Mouse (Mus musculus): ENCODE data around the gene Dph2. TPM values are rescaled to one million over a fixed set of nuclear protein-coding genes. Genes with fewer than 3 reads are reported as not detected.
A peak's percentile ranks its signal among the peaks of the same experiment; 100 is the strongest.

Dph2 gene
- polyA plus RNA-seq, 1 experiment from 2014 or later: 23.1 TPM

DNA sequence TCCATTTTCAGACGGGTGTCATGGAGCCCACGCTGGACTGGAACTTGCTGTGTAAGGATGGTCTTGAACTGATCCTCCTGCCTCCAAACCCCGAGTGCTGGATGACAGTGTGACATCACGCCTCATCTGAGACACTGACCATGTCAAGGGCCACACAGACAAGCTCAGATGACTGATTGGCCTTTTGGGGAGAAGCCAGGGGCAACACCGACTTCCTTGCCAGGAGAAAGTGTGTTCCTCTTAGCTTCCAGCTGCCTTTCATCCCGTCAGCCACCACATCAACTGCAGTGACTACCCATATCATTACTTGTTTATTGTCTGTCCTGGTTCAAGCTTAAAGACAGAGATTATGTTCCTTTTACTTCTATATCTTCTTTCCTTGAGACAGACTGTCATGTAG is 33.1 kb upstream of the Dph2 start:
- H3K9ac ChIP-seq (ENCODE audit: low read depth, low read length): no peak overlapping the region
- WGBS: 69% methylated on average over 4 of the region's 6 CpGs

DNA sequence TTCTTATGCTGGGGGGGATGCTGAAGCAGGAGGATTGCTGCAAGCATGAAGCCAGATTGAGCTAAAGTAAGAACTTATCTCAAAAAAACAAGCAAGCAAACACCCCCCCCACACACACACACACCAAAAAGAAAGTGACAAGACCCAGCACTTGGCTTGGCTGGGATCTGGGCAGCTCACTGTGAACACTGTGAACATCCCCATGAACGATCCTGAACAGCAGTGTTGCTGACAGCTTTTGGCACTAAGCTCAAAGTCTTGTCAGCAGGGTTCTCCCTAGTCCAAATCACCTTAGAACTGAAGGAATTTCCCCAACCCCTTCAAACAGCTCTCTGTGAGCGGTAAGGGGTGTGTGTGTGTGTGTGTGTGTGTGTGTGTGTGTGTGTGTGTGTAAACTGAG is 31.6 kb upstream of the Dph2 start:
- Histone ChIP-seq H3K4me1 (ENCODE audit: control insufficient read depth, insufficient read depth, low read length) (peaks cover 2% of the 10 kb centered on the region; the same call in 1 of the 2 replicates), H3K27me3 (ENCODE audit: control insufficient read depth, insufficient read depth, low read depth, low read length) (peaks cover 11% of the 10 kb centered on the region), H3K27ac (ENCODE audit: low read length) (no peak overlapping the region), H3K9me3 (replicated peaks; ENCODE audit: control insufficient read depth, low read length, poor library complexity, severe bottlenecking) (no peaks in the 10 kb centered on the region), H3K4me3 (ENCODE audit: low read depth, low read length) (no peak overlapping the region), H3K4me2 (ENCODE audit: low read length) (no peak overlapping the region), H3K9ac (ENCODE audit: low read depth, low read length) (no peak overlapping the region), H3K36me3 (ENCODE audit: control insufficient read depth, insufficient read depth, low read length) (no peaks in the 10 kb centered on the region)
- 46% methylated on average over 2 of the region's 2 CpGs for WGBS
- ATAC-seq: no peak

More for the DNA sequence above, 33.1 kb upstream of the Dph2 start:
- peaks cover 9% of the 10 kb centered on the region for H3K4me1 ChIP-seq (ENCODE audit: control insufficient read depth, insufficient read depth, low read length)
- no peak overlapping the region for H3K27ac ChIP-seq (ENCODE audit: low read length)
- no peak for ATAC-seq
- no peak overlapping the region for H3K4me2 ChIP-seq (ENCODE audit: low read length)
- no peak overlapping the region for H3K4me3 ChIP-seq (ENCODE audit: low read depth, low read length)
- H3K9me3 ChIP-seq (replicated peaks; ENCODE audit: control insufficient read depth, low read length, poor library complexity, severe bottlenecking): no peaks in the 10 kb centered on the region
- no peaks in the 10 kb centered on the region for H3K36me3 ChIP-seq (ENCODE audit: control insufficient read depth, insufficient read depth, low read length)
- H3K27me3 ChIP-seq (ENCODE audit: control insufficient read depth, insufficient read depth, low read depth, low read length): peaks cover 24% of the 10 kb centered on the region

DNA sequence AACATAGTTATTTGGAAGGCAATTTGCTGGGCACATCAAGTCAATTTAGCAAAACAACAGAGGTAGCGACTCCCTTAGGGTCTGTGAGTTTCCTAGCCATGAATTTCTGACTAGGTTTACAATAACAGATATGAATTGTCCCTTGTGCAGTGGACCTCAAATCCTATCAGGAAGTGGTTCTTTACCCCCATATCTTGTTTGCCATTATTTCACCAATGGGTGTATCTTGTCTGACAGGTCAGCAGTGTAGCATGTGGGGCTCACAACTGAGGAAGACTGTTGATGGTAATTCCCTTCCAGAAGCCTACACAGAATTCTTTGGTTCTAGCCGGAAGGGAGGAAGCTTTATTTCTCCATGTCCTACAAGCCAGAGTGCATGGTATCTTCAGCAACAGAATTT is 29.5 kb upstream of the Dph2 start:
- Histone ChIP-seq H3K4me1 (ENCODE audit: control insufficient read depth, insufficient read depth, low read length) (no peaks in the 10 kb centered on the region), H3K27ac (ENCODE audit: low read length) (no peak overlapping the region), H3K27me3 (ENCODE audit: control insufficient read depth, insufficient read depth, low read depth, low read length) (peaks cover 9% of the 10 kb centered on the region), H3K4me3 (ENCODE audit: low read depth, low read length) (no peak overlapping the region), H3K9me3 (replicated peaks; ENCODE audit: control insufficient read depth, low read length, poor library complexity, severe bottlenecking) (no peaks in the 10 kb centered on the region), H3K9ac (ENCODE audit: low read depth, low read length) (no peak overlapping the region), H3K4me2 (ENCODE audit: low read length) (no peak overlapping the region), H3K36me3 (ENCODE audit: control insufficient read depth, insufficient read depth, low read length) (no peaks in the 10 kb centered on the region)
- 93% methylated on average over 2 of the region's 2 CpGs for WGBS
- no peak for ATAC-seq

DNA sequence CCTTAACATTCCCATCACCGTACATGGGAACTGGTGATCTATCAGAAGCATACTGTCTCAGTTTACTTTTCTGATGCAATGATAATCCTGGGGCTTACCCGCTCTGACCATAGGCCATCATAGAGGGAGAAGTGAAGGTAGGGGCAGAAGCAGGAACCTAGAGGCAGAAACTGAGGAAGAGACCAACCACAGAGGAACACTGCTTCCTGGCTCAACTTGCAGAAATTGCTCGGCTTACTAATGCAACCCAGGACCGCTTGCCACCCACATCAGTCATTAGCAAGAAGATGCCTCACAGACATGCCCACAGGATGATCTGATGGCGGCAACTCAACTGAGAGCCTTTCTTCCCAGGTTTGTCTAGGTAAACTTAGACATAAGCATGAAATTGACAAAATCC is 26.9 kb upstream of the Dph2 start:
- H3K9me3 ChIP-seq (replicated peaks; ENCODE audit: control insufficient read depth, low read length, poor library complexity, severe bottlenecking): no peaks in the 10 kb centered on the region
- no peak overlapping the region for H3K27ac ChIP-seq (ENCODE audit: low read length)
- H3K9ac ChIP-seq (ENCODE audit: low read depth, low read length): no peak overlapping the region
- H3K4me3 ChIP-seq (ENCODE audit: low read depth, low read length): no peak overlapping the region
- no peaks in the 10 kb centered on the region for H3K27me3 ChIP-seq (ENCODE audit: control insufficient read depth, insufficient read depth, low read depth, low read length)
- H3K36me3 ChIP-seq (ENCODE audit: control insufficient read depth, insufficient read depth, low read length): no peaks in the 10 kb centered on the region
- no peak for ATAC-seq
- WGBS: 89% methylated on average over 5 of the region's 5 CpGs
- H3K4me1 ChIP-seq (ENCODE audit: control insufficient read depth, insufficient read depth, low read length): peaks cover 9% of the 10 kb centered on the region
- no peak overlapping the region for H3K4me2 ChIP-seq (ENCODE audit: low read length)

DNA sequence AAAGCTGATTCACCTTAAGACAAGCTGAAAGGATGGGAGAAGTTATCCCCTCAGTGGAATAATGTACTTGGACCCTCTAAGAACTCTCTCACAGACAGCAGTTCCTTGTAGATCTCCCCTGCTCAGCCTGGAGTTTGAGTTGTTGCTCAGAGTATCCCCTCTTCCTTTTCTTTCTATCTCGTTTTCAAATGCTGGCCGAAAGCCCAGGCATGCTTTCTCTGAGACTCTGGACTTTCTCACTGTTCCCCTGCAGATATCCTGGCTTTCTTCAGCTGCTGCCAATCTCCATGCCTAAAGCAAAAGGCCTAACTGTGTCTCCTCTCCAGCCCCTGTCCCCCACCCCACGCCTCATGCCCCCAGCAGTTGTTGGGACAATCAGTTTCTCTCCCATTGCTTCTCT is 26.4 kb upstream of the Dph2 start:
- no peak overlapping the region for H3K27ac ChIP-seq (ENCODE audit: low read length)
- H3K27me3 ChIP-seq (ENCODE audit: control insufficient read depth, insufficient read depth, low read depth, low read length): no peaks in the 10 kb centered on the region
- 74% methylated on average over 3 of the region's 3 CpGs for WGBS
- ATAC-seq: no peak
- H3K4me3 ChIP-seq (ENCODE audit: low read depth, low read length): no peak overlapping the region
- no peaks in the 10 kb centered on the region for H3K36me3 ChIP-seq (ENCODE audit: control insufficient read depth, insufficient read depth, low read length)
- peaks cover 14% of the 10 kb centered on the region for H3K4me1 ChIP-seq (ENCODE audit: control insufficient read depth, insufficient read depth, low read length)
- H3K9ac ChIP-seq (ENCODE audit: low read depth, low read length): no peak overlapping the region
- H3K4me2 ChIP-seq (ENCODE audit: low read length): no peak overlapping the region
- no peaks in the 10 kb centered on the region for H3K9me3 ChIP-seq (replicated peaks; ENCODE audit: control insufficient read depth, low read length, poor library complexity, severe bottlenecking)

DNA sequence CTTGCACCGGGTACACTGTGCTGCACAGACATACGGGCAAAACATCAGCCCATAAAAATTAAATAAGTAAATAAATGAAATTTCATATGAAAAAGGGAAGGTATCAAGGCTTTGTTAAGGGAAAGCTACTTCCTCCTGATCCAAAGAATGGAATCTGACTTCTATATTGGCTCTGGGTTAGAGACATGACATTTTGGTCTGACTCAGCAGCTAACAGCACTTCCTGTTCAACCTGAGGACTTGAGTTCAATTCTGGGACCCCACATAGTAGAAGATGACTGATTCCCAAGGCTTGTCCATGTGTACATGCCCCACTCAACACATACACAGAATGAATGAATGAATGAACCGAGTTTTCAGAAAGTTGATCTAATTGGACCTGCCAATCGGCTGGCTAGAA is 26.0 kb upstream of the Dph2 start:
- H3K27ac ChIP-seq (ENCODE audit: low read length): no peak overlapping the region
- H3K4me1 ChIP-seq (ENCODE audit: control insufficient read depth, insufficient read depth, low read length): peaks cover 18% of the 10 kb centered on the region
- H3K9ac ChIP-seq (ENCODE audit: low read depth, low read length): no peak overlapping the region
- H3K9me3 ChIP-seq (replicated peaks; ENCODE audit: control insufficient read depth, low read length, poor library complexity, severe bottlenecking): no peaks in the 10 kb centered on the region
- H3K4me2 ChIP-seq (ENCODE audit: low read length): no peak overlapping the region
- ATAC-seq: no peak
- H3K27me3 ChIP-seq (ENCODE audit: control insufficient read depth, insufficient read depth, low read depth, low read length): no peaks in the 10 kb centered on the region
- H3K4me3 ChIP-seq (ENCODE audit: low read depth, low read length): no peak overlapping the region
- WGBS: 95% methylated on average over 4 of the region's 4 CpGs
- H3K36me3 ChIP-seq (ENCODE audit: control insufficient read depth, insufficient read depth, low read length): no peaks in the 10 kb centered on the region

DNA sequence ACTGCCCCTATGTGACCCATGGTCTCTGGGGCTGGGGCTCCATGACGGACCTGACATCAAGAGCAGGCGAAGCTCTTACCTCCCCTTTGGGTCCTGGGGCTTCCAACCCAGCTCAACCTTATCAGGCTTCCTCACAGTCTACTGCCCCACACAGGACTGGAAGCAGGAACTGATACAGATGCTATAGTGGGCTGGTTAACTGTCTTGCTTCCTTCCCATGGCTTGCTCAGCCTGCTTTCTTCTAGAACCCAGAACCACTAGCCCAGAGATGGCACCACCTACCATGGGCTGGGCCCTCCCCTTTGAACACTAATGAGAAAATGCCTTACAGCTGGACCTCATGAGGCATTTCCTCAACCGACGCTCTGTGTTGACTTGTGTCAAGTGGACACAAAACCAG is 25.6 kb upstream of the Dph2 start:
- WGBS: 95% methylated on average over 4 of the region's 4 CpGs
- no peaks in the 10 kb centered on the region for H3K36me3 ChIP-seq (ENCODE audit: control insufficient read depth, insufficient read depth, low read length)
- H3K27me3 ChIP-seq (ENCODE audit: control insufficient read depth, insufficient read depth, low read depth, low read length): no peaks in the 10 kb centered on the region
- no peak overlapping the region for H3K27ac ChIP-seq (ENCODE audit: low read length)
- no peak overlapping the region for H3K4me3 ChIP-seq (ENCODE audit: low read depth, low read length)
- no peak overlapping the region for H3K4me2 ChIP-seq (ENCODE audit: low read length)
- no peak for ATAC-seq
- H3K9me3 ChIP-seq (replicated peaks; ENCODE audit: control insufficient read depth, low read length, poor library complexity, severe bottlenecking): no peaks in the 10 kb centered on the region
- peaks cover 22% of the 10 kb centered on the region for H3K4me1 ChIP-seq (ENCODE audit: control insufficient read depth, insufficient read depth, low read length)
- no peak overlapping the region for H3K9ac ChIP-seq (ENCODE audit: low read depth, low read length)

DNA sequence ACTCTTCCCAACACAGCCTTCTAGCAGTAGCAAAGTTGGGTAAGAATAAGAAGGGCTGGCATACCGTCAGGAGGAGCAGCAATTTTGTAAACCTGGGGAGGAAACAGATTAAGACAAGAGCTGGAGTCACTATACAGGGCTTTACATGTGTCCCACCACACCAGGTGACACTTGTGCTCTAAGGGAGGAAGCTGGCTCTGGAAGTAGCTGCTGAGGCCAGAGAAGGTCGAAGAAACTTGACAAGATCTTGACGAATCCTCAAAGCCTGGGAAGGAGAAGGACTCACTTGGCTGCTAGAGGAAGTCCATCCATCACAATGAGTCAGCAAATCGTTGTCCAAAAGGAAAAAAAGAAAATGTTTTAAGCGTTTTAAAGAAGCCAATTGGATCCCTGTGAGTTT is 24.6 kb upstream of the Dph2 start:
- peak overlapping the region; percentile 99 for H3K4me2 ChIP-seq (ENCODE audit: low read length)
- H3K36me3 ChIP-seq (ENCODE audit: control insufficient read depth, insufficient read depth, low read length): no peaks in the 10 kb centered on the region; the same call in 1 of the 2 replicates
- 95% methylated on average over 5 of the region's 5 CpGs for WGBS
- H3K27ac ChIP-seq (ENCODE audit: low read length): no peak overlapping the region
- no peak overlapping the region for H3K4me3 ChIP-seq (ENCODE audit: low read depth, low read length)
- no peaks in the 10 kb centered on the region for H3K27me3 ChIP-seq (ENCODE audit: control insufficient read depth, insufficient read depth, low read depth, low read length)
- no peaks in the 10 kb centered on the region for H3K9me3 ChIP-seq (replicated peaks; ENCODE audit: control insufficient read depth, low read length, poor library complexity, severe bottlenecking)
- ATAC-seq: no peak
- H3K9ac ChIP-seq (ENCODE audit: low read depth, low read length): 0 out of 2 replicates have a peak overlapping the region, but pooled peaks have one; percentile 85
- peaks cover 23% of the 10 kb centered on the region for H3K4me1 ChIP-seq (ENCODE audit: control insufficient read depth, insufficient read depth, low read length)

DNA sequence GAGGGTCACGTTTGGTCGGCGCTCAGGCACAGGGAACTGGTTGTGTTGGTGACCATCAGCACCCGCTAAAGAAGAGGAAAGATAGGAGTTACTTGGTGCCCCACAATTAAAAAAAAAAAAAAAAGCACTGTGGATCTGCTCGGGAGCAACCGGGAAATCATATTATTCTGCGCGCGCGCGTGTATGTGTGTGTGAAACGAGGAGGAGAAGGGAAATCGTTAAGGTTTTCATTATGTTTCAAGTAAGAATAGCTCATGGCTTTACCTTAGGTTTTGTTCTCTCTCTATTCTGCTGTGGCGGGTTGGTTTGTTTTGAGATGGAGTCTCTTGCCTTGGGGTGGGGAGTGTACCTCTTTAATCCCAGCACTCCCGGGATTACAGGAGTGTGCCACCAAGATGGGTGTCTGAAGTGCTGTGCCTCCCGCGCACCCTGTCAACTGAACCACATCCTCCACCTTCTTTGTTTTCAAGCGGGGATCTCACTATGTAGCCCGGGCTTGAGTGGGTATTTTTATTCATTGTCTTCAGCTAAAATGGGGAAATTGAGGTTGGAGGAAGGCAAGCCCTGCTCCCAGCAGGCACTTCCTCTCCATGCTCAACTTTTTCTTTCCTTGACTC is 23.8 kb upstream of the Dph2 start:
- Histone ChIP-seq H3K4me3 (ENCODE audit: low read depth, low read length) (peak overlapping the region; percentile 83), H3K4me2 (ENCODE audit: low read length) (peak overlapping the region; percentile 99), H3K9me3 (replicated peaks; ENCODE audit: control insufficient read depth, low read length, poor library complexity, severe bottlenecking) (no peaks in the 10 kb centered on the region), H3K27ac (ENCODE audit: low read length) (peak overlapping the region; percentile 89; the same call in 1 of the 2 replicates), H3K9ac (ENCODE audit: low read depth, low read length) (peak overlapping the region; percentile 85), H3K4me1 (ENCODE audit: control insufficient read depth, insufficient read depth, low read length) (peaks cover 30% of the 10 kb centered on the region), H3K36me3 (ENCODE audit: control insufficient read depth, insufficient read depth, low read length) (no peaks in the 10 kb centered on the region; the same call in 1 of the 2 replicates), H3K27me3 (ENCODE audit: control insufficient read depth, insufficient read depth, low read depth, low read length) (no peaks in the 10 kb centered on the region)
- ATAC-seq: no peak
- WGBS: 4% methylated on average over 19 of the region's 19 CpGs
